Mouse (Mus musculus) layer of hippocampus, adult 11-12 months (tissue): ENCODE data around the gene Rfx4.

Experiments used
- DNase-seq: peaks from one replicate; pipeline ENCODE4 v3.0.0; 2022; ENCODE audit warnings: low spot score

Rfx4 gene

GRCm38 (mm10) chr10:84910758-84911384 lies 155.0 kb downstream of the Rfx4 start:
- DNase-seq = no peak

- DNase-seq = no peak
Observed at GRCm38 (mm10) chr10:84913148-84913547, 157.3 kb downstream of the Rfx4 start.

GRCm38 (mm10) chr10:84915476-84915875 lies 159.6 kb downstream of the Rfx4 start:
- DNase-seq = no peak

- peak; percentile 95 for DNase-seq
Observed at GRCm38 (mm10) chr10:84916810-84917730, 161.2 kb downstream of the Rfx4 start, which contains the start of gene Ric8b. TSS of gene Ric8b (plus strand) at chr10:84917616.

GRCm38 (mm10) chr10:84917731-84918095 lies 161.9 kb downstream of the Rfx4 start:
- DNase-seq = peak; percentile 55

GRCm38 (mm10) chr10:84926336-84926735 lies 170.5 kb downstream of the Rfx4 start:
- no peak for DNase-seq

GRCm38 (mm10) chr10:84926885-84927284 lies 171.0 kb downstream of the Rfx4 start:
- DNase-seq = no peak

GRCm38 (mm10) chr10:84928465-84928864 lies 172.6 kb downstream of the Rfx4 start:
- DNase-seq = no peak

GRCm38 (mm10) chr10:84935553-84936209 lies 179.8 kb downstream of the Rfx4 start:
- DNase-seq = no peak

GRCm38 (mm10) chr10:84936832-84937515 lies 181.1 kb downstream of the Rfx4 start:
- DNase-seq = no peak

- no peak for DNase-seq
Observed at GRCm38 (mm10) chr10:84938094-84938820, 182.4 kb downstream of the Rfx4 start.

- DNase-seq = no peak
Observed at GRCm38 (mm10) chr10:84938886-84939285, 183.0 kb downstream of the Rfx4 start.

- no peak for DNase-seq
Observed at GRCm38 (mm10) chr10:84940356-84940755, 184.5 kb downstream of the Rfx4 start.

GRCm38 (mm10) chr10:84945692-84946091 lies 189.8 kb downstream of the Rfx4 start:
- DNase-seq = no peak

- DNase-seq = no peak
Observed at GRCm38 (mm10) chr10:84948970-84949683, 193.3 kb downstream of the Rfx4 start.

- no peak for DNase-seq
Observed at GRCm38 (mm10) chr10:84949684-84950010, 193.8 kb downstream of the Rfx4 start.

GRCm38 (mm10) chr10:84950384-84950783 lies 194.5 kb downstream of the Rfx4 start:
- DNase-seq = no peak

- no peak for DNase-seq
Observed at GRCm38 (mm10) chr10:84954236-84954635, 198.4 kb downstream of the Rfx4 start.
